Mouse (Mus musculus): ENCODE measurements around the gene Smarca1.

DNA sequence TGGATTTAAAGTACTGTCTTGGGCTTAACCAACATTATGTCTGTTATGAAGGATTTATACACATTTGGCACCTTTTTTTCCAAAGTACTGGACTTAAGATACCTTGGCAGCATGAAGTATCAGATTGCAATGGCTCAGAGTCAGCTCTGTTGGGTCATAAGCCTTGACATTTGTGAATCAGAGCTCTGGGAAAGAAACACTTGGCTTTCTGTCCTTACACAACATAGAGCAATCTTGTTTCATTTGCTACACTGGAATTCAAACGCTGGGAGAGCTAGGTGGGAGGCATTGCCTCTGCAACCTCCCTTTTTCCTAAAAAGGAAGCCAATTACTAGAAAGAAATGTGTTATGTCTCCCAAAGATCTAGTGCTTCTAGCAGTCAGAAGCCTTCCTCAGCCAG lies 24.1 kb upstream of the Smarca1 start:
- TF ChIP-seq CTCF (IDR thresholded peaks at IDR 0.05; ENCODE audit: low read depth) (no peak), EP300 (optimal IDR thresholded peaks at IDR 0.05) (no peak)
